Mouse (Mus musculus) heart, embryonic 16.5 days (tissue): ENCODE data around the gene Foxp1. TPM values are rescaled to one million over a fixed set of nuclear protein-coding genes. Genes with fewer than 3 reads are reported as not detected.

Source experiments
- ATAC-seq: fragments of 200-750 bp; cut with Nextera tagmentation; replicated peaks from 2 replicates; pipeline ENCODE4 v1.8.0; 2017; ENCODE audit warnings: moderate number of reproducible peaks; ENCODE audit not compliant: insufficient read depth, low FRiP score; ENCODE audit errors: extremely low read depth
- H3K27ac ChIP-seq: fragments of 300-500 bp; sonication (generic); 2 replicates; pipeline ENCODE4 v1.5.1; 2014; ENCODE audit warnings: mild to moderate bottlenecking, low read length, control low read depth, moderate library complexity
- H3K27me3 ChIP-seq: fragments of 300-500 bp; sonication (generic); 2 replicates; pipeline ENCODE4 v1.6.1; 2014; ENCODE audit warnings: low read length, mixed read lengths; ENCODE audit not compliant: control insufficient read depth, insufficient read depth
- H3K36me3 ChIP-seq: fragments of 300-500 bp; sonication (generic); 2 replicates; pipeline ENCODE4 v1.6.1; 2014; ENCODE audit not compliant: control insufficient read depth, insufficient read depth
- H3K4me1 ChIP-seq: fragments of 300-500 bp; sonication (generic); 2 replicates; pipeline ENCODE4 v1.6.1; 2014; ENCODE audit warnings: low read length, mixed read lengths; ENCODE audit not compliant: control insufficient read depth, insufficient read depth
- H3K4me2 ChIP-seq: fragments of 300-500 bp; sonication (generic); 2 replicates; pipeline ENCODE4 v1.6.1; 2014; ENCODE audit warnings: low read depth, mild to moderate bottlenecking, control low read depth, low read length
- H3K4me3 ChIP-seq: fragments of 300-500 bp; sonication (generic); 2 replicates; pipeline ENCODE4 v1.5.1; 2014; ENCODE audit warnings: mild to moderate bottlenecking, control low read depth, low read length
- H3K9ac ChIP-seq: fragments of 300-500 bp; sonication (generic); 2 replicates; pipeline ENCODE4 v1.6.1; 2014; ENCODE audit warnings: low read length, control low read depth
- H3K9me3 ChIP-seq: fragments of 300-500 bp; sonication (generic); replicated peaks from 2 replicates; pipeline ENCODE4 v1.6.1; 2016; ENCODE audit warnings: low read length; ENCODE audit not compliant: control insufficient read depth
- WGBS: fragments of 180-500 bp; shearing (Covaris S2); extraction: QIAGEN DNeasy Blood & Tissue Kit; methylation state at CpG from one replicate; pipeline ENCODE4 v1.1.7; 2014; 5-methylcytosine and 5-hydroxymethylcytosine counted together
- polyA plus RNA-seq: library from polyadenylated mRNA; unstranded; fragments of >200 nt; fragmentation: Nextera tagmentation; extraction: Ambion mirVana; gene quantifications from 2 replicates; pipeline ENCODE4 v1.2.1, GENCODE M21; 2015

Foxp1 gene
- polyA plus RNA-seq, 1 experiment from 2014 or later = 59.0 TPM

DNA sequence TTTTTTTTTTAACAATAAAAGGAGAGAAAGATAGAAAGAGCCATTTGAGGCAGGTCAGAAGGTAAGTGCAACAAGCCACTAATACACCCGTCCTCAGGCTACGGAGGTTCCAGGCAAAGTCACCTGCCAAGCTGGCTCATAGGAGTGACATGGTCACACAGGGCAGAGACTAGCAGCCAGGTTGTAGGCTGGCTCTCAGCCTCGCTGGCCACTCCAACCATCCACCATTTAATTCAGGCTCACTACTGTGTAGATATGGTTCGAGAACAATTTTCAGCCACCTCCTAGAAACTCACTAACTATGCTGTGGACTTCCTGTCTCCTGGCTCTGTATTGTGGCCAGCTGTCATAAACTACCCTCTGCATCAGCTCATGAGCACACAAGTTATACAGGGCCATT lies 161.9 kb downstream of the Foxp1 start:
- peak overlapping the region; percentile 66 for H3K27ac ChIP-seq
- no peak overlapping the region for H3K4me3 ChIP-seq
- H3K36me3 ChIP-seq = no peaks in the 10 kb centered on the region
- H3K9ac ChIP-seq = no peak overlapping the region
- peaks cover 21% of the 10 kb centered on the region for H3K4me1 ChIP-seq
- H3K27me3 ChIP-seq = no peaks in the 10 kb centered on the region
- 73% methylated on average over 4 of the region's 4 CpGs for WGBS
- no peak for ATAC-seq
- H3K9me3 ChIP-seq = no peaks in the 10 kb centered on the region
- H3K4me2 ChIP-seq = no peak overlapping the region

DNA sequence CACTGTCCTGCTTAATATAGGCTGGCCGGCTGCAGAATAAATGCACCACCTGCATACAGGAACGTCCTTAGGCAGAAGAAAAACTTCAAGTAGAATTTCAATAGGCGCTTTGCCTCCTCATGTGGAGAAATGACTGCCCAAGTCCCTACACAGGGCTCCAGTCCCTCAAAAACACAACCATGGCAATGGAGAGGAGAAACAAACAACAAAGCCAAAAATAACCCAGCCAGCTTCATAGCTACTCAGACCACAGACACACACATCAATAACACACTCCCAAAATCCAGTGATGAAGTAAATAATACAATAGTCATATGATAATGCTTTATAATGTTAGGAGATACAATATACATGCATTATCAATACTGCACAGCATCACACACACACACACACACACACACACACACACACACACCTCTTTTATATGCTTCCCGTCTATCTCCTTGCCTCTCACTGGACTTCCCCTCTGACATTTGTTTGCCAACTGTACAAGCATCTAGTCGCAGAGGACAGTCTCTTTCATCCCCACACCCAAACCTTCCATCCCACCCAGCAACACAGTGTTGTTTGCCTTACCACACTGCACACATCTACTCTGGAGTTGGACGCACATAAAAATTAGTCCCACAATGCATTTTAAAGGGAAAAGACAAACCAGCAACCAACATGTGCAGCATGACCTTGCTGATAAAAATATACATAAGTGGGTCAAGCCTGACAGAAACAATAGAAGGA lies 162.6 kb downstream of the Foxp1 start:
- Histone ChIP-seq H3K27me3 (no peaks in the 10 kb centered on the region), H3K27ac (peak overlapping the region; percentile 73), H3K36me3 (no peaks in the 10 kb centered on the region), H3K9me3 (no peaks in the 10 kb centered on the region), H3K4me2 (no peak overlapping the region), H3K4me3 (no peak overlapping the region), H3K9ac (no peak overlapping the region), H3K4me1 (peaks cover 24% of the 10 kb centered on the region)
- 45% methylated on average over 6 of the region's 6 CpGs for WGBS
- peak; percentile 43 for ATAC-seq

DNA sequence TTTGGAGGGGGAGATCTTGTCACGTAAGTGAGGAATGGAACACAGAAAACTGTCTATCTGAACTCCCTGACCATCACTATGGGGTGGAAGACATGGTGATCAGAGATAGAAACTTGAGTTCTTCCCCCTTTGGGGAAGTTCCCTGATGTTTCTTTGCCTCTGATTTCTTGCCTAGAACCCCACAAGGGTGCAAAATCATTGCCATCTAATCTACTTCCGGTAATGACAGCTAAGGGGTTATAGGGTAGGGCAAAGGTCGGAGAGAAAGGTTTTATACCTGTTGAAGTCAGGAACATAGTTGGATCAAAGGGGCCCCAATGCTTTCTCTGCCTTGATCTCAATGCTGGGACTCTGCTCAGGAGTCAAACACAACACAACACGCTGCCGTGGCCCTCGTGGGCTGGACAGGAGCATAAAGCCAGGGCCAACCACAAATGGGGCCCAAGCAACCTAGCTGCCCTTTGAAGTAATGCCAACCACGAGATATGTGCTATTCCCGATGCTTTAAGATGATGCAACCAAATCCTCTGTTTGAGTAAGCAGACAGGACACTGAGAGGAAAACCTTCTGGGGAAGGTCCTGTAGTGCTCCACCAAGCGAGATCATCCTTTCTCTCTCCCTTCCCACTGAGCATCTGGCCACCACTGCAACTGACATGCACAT lies 163.4 kb downstream of the Foxp1 start:
- H3K4me3 ChIP-seq = no peak overlapping the region
- peak overlapping the region; percentile 73 for H3K27ac ChIP-seq
- H3K9ac ChIP-seq = no peak overlapping the region
- H3K4me1 ChIP-seq = peaks cover 29% of the 10 kb centered on the region
- no peak overlapping the region for H3K4me2 ChIP-seq
- H3K36me3 ChIP-seq = no peaks in the 10 kb centered on the region
- no peaks in the 10 kb centered on the region for H3K9me3 ChIP-seq
- no peak for ATAC-seq
- WGBS = 58% methylated on average over 9 of the region's 9 CpGs
- no peaks in the 10 kb centered on the region for H3K27me3 ChIP-seq

DNA sequence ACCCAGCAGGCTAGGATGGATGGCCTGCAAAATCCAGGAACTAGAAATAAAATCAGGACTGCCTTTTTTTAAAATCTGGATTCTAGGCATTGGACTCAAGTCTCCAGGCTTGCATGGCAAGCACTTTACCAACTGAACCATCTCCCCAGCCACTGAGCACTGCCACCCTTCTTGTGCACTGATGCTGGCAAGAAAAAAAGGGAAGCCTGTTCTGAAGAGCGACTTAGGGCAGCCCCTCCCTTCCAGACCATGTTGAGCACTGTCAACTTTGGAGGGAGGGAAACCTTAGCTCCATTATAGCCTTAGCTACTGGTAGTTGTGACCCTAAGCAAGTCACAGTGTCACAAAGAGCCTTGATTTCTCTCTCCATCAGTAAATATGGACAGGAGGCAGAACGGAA lies 164.6 kb downstream of the Foxp1 start:
- Histone ChIP-seq H3K9me3 (no peaks in the 10 kb centered on the region), H3K4me2 (no peak overlapping the region), H3K27ac (no peak overlapping the region), H3K9ac (no peak overlapping the region), H3K36me3 (no peaks in the 10 kb centered on the region), H3K4me1 (peaks cover 30% of the 10 kb centered on the region), H3K4me3 (no peak overlapping the region), H3K27me3 (no peaks in the 10 kb centered on the region)
- 90% methylated on average over 2 of the region's 2 CpGs for WGBS
- ATAC-seq = no peak

DNA sequence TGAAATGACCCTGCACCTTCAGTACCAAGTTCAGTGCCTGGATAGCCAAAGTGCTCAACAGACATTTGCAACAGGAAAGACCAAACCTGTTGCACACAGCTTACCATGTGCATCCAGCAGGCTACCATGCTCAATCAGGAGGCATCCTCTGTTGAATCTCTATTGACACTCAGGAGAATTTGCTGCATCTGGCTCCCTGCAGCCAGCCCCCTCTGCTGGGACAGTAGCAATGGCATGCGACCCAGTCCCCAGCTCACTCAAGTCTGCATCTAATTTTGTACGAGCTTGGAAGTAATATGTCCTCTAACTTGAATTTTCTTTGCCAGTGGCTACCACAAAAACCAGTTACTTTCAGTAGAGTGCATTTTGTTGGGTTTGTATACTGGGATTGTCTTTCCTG lies 168.2 kb downstream of the Foxp1 start:
- Histone ChIP-seq H3K9me3 (no peaks in the 10 kb centered on the region), H3K27ac (no peak overlapping the region), H3K27me3 (no peaks in the 10 kb centered on the region), H3K4me1 (peaks cover 27% of the 10 kb centered on the region), H3K36me3 (no peaks in the 10 kb centered on the region), H3K4me3 (no peak overlapping the region), H3K9ac (peak overlapping the region; percentile 33; the same call in 1 of the 2 replicates), H3K4me2 (no peak overlapping the region)
- 33% methylated on average over 2 of the region's 2 CpGs for WGBS
- ATAC-seq = no peak

DNA sequence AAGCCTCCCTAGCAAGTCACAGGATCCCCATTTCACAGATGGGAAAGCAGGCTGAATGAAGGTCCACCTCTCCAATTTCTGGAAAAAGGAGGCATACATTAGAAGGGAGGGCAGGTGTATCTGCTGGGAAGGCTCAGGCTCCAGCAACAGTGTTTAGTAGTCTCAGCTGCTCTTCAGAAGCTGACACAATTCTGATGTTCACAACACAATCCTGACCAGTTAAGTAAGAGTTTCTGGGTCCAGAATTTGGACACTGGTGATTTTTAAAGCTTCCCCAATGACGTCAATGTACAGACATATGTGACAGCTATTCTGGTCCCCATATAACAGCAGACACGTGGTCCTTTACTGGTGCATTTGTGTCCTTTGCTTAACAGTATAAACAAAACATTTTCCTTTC lies 169.1 kb downstream of the Foxp1 start:
- Histone ChIP-seq H3K36me3 (no peaks in the 10 kb centered on the region), H3K27ac (no peak overlapping the region), H3K9me3 (no peaks in the 10 kb centered on the region), H3K9ac (no peak overlapping the region), H3K4me1 (peaks cover 19% of the 10 kb centered on the region), H3K27me3 (no peaks in the 10 kb centered on the region), H3K4me3 (no peak overlapping the region), H3K4me2 (no peak overlapping the region)
- 70% methylated on average over 2 of the region's 2 CpGs for WGBS
- no peak for ATAC-seq

DNA sequence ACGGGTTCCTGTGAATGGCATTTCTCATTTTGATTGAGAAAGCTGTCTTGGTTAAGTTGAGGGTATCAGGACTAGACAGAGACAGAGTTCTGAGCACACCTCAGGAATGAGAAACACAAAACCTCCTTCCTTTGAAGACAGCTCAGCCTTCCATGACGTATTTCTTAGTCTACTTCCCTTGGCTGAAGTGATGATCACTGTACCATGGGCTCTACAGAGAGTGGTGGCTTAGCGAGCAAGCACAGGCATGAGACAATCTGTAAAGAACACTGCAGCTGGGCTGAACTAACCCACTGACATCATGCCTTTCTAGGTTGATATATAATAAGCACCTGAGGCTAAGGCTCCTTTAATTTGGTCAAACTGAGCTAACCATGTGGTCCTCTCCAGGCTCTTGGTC lies 172.0 kb downstream of the Foxp1 start:
- H3K9me3 ChIP-seq = no peaks in the 10 kb centered on the region
- 27% methylated on average over 3 of the region's 3 CpGs for WGBS
- no peak overlapping the region for H3K9ac ChIP-seq
- peak overlapping the region; percentile 37; the same call in 1 of the 2 replicates for H3K4me2 ChIP-seq
- peaks cover 21% of the 10 kb centered on the region for H3K4me1 ChIP-seq
- no peaks in the 10 kb centered on the region for H3K27me3 ChIP-seq
- H3K36me3 ChIP-seq = no peaks in the 10 kb centered on the region
- peak overlapping the region; percentile 63 for H3K27ac ChIP-seq
- ATAC-seq = no peak
- H3K4me3 ChIP-seq = no peak overlapping the region

DNA sequence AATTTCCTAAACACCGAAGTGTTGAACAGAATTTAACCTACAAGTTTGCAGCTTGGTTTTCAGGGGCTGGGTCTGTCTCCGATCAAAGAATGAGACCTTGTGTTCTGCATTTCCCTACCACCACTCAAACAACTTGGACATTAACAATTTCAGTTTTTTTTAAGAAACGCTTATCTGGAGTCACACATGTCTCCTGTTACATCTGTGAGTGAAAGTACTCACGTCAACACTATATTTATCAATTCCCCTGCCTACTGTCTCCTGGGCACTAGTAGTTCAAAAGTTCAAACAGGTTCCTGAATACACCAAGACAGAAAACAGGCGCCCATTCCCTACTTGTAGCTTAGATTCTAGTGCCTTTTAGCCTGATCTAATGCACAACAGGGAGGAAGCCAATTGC lies 172.4 kb downstream of the Foxp1 start:
- H3K4me3 ChIP-seq = no peak overlapping the region
- H3K27me3 ChIP-seq = no peaks in the 10 kb centered on the region
- H3K27ac ChIP-seq = peak overlapping the region; percentile 63
- no peak for ATAC-seq
- no peaks in the 10 kb centered on the region for H3K36me3 ChIP-seq
- peaks cover 18% of the 10 kb centered on the region for H3K4me1 ChIP-seq
- H3K9ac ChIP-seq = no peak overlapping the region
- no peaks in the 10 kb centered on the region for H3K9me3 ChIP-seq
- H3K4me2 ChIP-seq = peak overlapping the region; percentile 37
- 29% methylated on average over 5 of the region's 5 CpGs for WGBS

DNA sequence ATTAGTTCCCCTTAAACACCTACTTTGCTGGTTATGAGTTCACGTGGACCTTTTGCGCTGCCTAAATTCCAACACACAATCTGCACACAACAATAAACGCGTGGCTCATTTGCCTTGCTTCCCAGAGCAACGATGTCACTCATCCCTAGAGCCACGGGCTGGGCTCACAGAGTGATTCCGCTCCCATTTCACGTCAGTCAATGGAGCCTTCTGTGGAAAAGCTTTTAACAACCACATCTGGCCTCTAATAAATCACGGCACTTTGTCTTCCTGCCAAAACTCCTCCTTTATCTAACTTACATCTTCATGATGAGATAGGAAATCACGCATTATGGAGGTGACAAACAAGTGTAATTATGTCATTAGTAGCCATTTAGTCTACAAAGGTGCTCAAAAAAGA lies 174.7 kb downstream of the Foxp1 start:
- no peak overlapping the region for H3K9ac ChIP-seq
- peaks cover 12% of the 10 kb centered on the region for H3K4me1 ChIP-seq
- H3K9me3 ChIP-seq = no peaks in the 10 kb centered on the region
- no peaks in the 10 kb centered on the region for H3K27me3 ChIP-seq
- no peaks in the 10 kb centered on the region for H3K36me3 ChIP-seq
- ATAC-seq = no peak
- H3K4me2 ChIP-seq = no peak overlapping the region
- no peak overlapping the region for H3K4me3 ChIP-seq
- H3K27ac ChIP-seq = no peak overlapping the region
- WGBS = 77% methylated on average over 10 of the region's 10 CpGs
